Mouse (Mus musculus) lung, embryonic 15.5 days (tissue): Measurements from ENCODE around the gene Fryl. TPM values are rescaled to one million over a fixed set of nuclear protein-coding genes. Genes with fewer than 3 reads are reported as not detected.
"Not testable (repeated sequence)": the region's sequence is repeated elsewhere in the genome, so short reads cannot be mapped to it uniquely, and the experiment has no call there.

Experiments used
- ATAC-seq: fragments of 200-750 bp; cut with Nextera tagmentation; 2 replicates; pipeline ENCODE4 v1.8.0; 2017; ENCODE audit warnings: moderate number of reproducible peaks, borderline replicate concordance; ENCODE audit not compliant: low FRiP score, low TSS enrichment; ENCODE audit errors: extremely low read depth
- H3K27ac ChIP-seq: fragments of 300-500 bp; sonication (generic); 2 replicates; pipeline ENCODE4 v1.5.1; 2015; ENCODE audit warnings: moderate library complexity, mild to moderate bottlenecking, inconsistent platforms
- H3K27me3 ChIP-seq: fragments of 300-500 bp; sonication (generic); 2 replicates; pipeline ENCODE4 v1.6.1; 2015; ENCODE audit warnings: inconsistent platforms
- H3K36me3 ChIP-seq: fragments of 300-500 bp; sonication (generic); 2 replicates; pipeline ENCODE4 v1.6.1; 2015; ENCODE audit warnings: inconsistent platforms
- H3K4me1 ChIP-seq: fragments of 300-500 bp; sonication (generic); 2 replicates; pipeline ENCODE4 v1.6.1; 2015; ENCODE audit warnings: inconsistent platforms
- H3K4me2 ChIP-seq: fragments of 300-500 bp; sonication (generic); 2 replicates; pipeline ENCODE4 v1.6.1; 2015; ENCODE audit warnings: inconsistent platforms, mild to moderate bottlenecking, moderate library complexity
- H3K4me3 ChIP-seq: fragments of 300-500 bp; sonication (generic); 2 replicates; pipeline ENCODE4 v1.5.1; 2015; ENCODE audit warnings: mild to moderate bottlenecking, inconsistent platforms
- H3K9ac ChIP-seq: fragments of 300-500 bp; sonication (generic); 2 replicates; pipeline ENCODE4 v1.6.1; 2015; ENCODE audit warnings: inconsistent platforms
- H3K9me3 ChIP-seq: fragments of 300-500 bp; sonication (generic); 2 replicates; pipeline ENCODE4 v1.6.1; 2016; ENCODE audit warnings: inconsistent platforms
- WGBS: fragments of 180-500 bp; shearing (Covaris S2); methylation state at CpG from one replicate; pipeline ENCODE4 v1.1.7; 2015; 5-methylcytosine and 5-hydroxymethylcytosine counted together
- polyA plus RNA-seq: library from polyadenylated mRNA; unstranded; fragments of >200 nt; fragmentation: Nextera tagmentation; extraction: Ambion mirVana; gene quantifications from 2 replicates; pipeline ENCODE4 v1.2.1, GENCODE M21; 2015

Gene Fryl
- polyA plus RNA-seq, 1 experiment from 2014 or later, result 24.5 TPM

- not testable (repeated sequence) for H3K36me3 ChIP-seq, H3K27ac ChIP-seq, H3K9me3 ChIP-seq, H3K4me1 ChIP-seq, H3K9ac ChIP-seq
- 2% methylated on average over 43 of the region's 65 CpGs for WGBS
- H3K27me3 ChIP-seq, result peaks cover 21% of the 10 kb centered on the region
- H3K4me2 ChIP-seq, result peak overlapping the region; percentile 76
- ATAC-seq, result peak; percentile 78; the same call in 1 of the 2 replicates
- H3K4me3 ChIP-seq, result peak overlapping the region; percentile 37
These were observed 242.7 kb downstream of the Fryl start for GRCm38 (mm10) chr5:73013611-73014287.

GRCm38 (mm10) chr5:73012884-73013610, 243.4 kb downstream of the Fryl start:
- 16% methylated on average over 27 of the region's 27 CpGs for WGBS
- not testable (repeated sequence) for H3K36me3 ChIP-seq, H3K4me1 ChIP-seq, H3K9me3 ChIP-seq, H3K9ac ChIP-seq, H3K27ac ChIP-seq
- Histone ChIP-seq H3K4me3 (peak overlapping the region; percentile 37), H3K27me3 (peaks cover 28% of the 10 kb centered on the region), H3K4me2 (peak overlapping the region; percentile 76)
- peak; percentile 46 for ATAC-seq

GRCm38 (mm10) chr5:73011806-73012205, 244.6 kb downstream of the Fryl start:
- ATAC-seq, H3K36me3 ChIP-seq, H3K9ac ChIP-seq, H3K9me3 ChIP-seq, H3K4me3 ChIP-seq, H3K27ac ChIP-seq, H3K4me2 ChIP-seq: not testable (repeated sequence)
- Histone ChIP-seq H3K27me3 (peaks cover 40% of the 10 kb centered on the region), H3K4me1 (peaks cover 15% of the 10 kb centered on the region)
- 89% methylated on average over 16 of the region's 16 CpGs for WGBS

GRCm38 (mm10) chr5:73008230-73008629, 248.2 kb downstream of the Fryl start:
- H3K4me3 ChIP-seq, ATAC-seq, H3K9ac ChIP-seq, H3K4me2 ChIP-seq, H3K9me3 ChIP-seq, H3K36me3 ChIP-seq, H3K27ac ChIP-seq: not testable (repeated sequence)
- 37% methylated on average over 8 of the region's 8 CpGs for WGBS
- peaks cover 11% of the 10 kb centered on the region for H3K4me1 ChIP-seq
- H3K27me3 ChIP-seq, result peaks cover 48% of the 10 kb centered on the region

GRCm38 (mm10) chr5:73007582-73007959, 248.8 kb downstream of the Fryl start:
- Histone ChIP-seq H3K27me3 (peaks cover 43% of the 10 kb centered on the region), H3K4me3 (peak overlapping the region; percentile 39), H3K4me2 (peak overlapping the region; percentile 81), H3K4me1 (peaks cover 10% of the 10 kb centered on the region), H3K36me3 (no peaks in the 10 kb centered on the region), H3K27ac (no peak overlapping the region), H3K9me3 (no peaks in the 10 kb centered on the region), H3K9ac (no peak overlapping the region)
- no peak for ATAC-seq
- 41% methylated on average over 5 of the region's 5 CpGs for WGBS

- Histone ChIP-seq H3K36me3 (no peaks in the 10 kb centered on the region), H3K9ac (no peak within 1 kb of the TSS; the same call in 1 of the 2 replicates), H3K9me3 (no peaks in the 10 kb centered on the region), H3K27me3 (peaks cover 42% of the 10 kb centered on the region), H3K27ac (no peak within 1 kb of the TSS), H3K4me3 (peak within 1 kb of the TSS; percentile 39), H3K4me1 (peaks cover 10% of the 10 kb centered on the region), H3K4me2 (peak within 1 kb of the TSS; percentile 81)
- WGBS, result 6% methylated on average over 65 of the region's 65 CpGs
- ATAC-seq, result peak; percentile 81
These were observed 249.4 kb downstream of the Fryl start, which contains the start of gene Slc10a4 for GRCm38 (mm10) chr5:73006784-73007581. Gene Slc10a4, plus strand, starts transcription at chr5:73006883.

- 62% methylated on average over 5 of the region's 5 CpGs for WGBS
- H3K9ac ChIP-seq, result no peak overlapping the region
- H3K27me3 ChIP-seq, result peaks cover 42% of the 10 kb centered on the region
These were observed 252.4 kb downstream of the Fryl start for GRCm38 (mm10) chr5:73004046-73004445.

GRCm38 (mm10) chr5:72998546-72998945, 257.9 kb downstream of the Fryl start:
- not testable (repeated sequence) for H3K9ac ChIP-seq, H3K27me3 ChIP-seq, H3K9me3 ChIP-seq, H3K4me1 ChIP-seq, H3K4me3 ChIP-seq, H3K4me2 ChIP-seq, H3K36me3 ChIP-seq, ATAC-seq, H3K27ac ChIP-seq
- 74% methylated on average over 1 of the region's 1 CpGs for WGBS

More at GRCm38 (mm10) chr5:73004046-73004445, 252.4 kb downstream of the Fryl start:
- H3K4me3 ChIP-seq, result no peak overlapping the region
- no peak overlapping the region for H3K27ac ChIP-seq
- H3K36me3 ChIP-seq, result no peaks in the 10 kb centered on the region
- H3K4me2 ChIP-seq, result no peak overlapping the region
- no peak for ATAC-seq
- H3K9me3 ChIP-seq, result no peaks in the 10 kb centered on the region
- H3K4me1 ChIP-seq, result peaks cover 10% of the 10 kb centered on the region

GRCm38 (mm10) chr5:72995379-72995778, 261.0 kb downstream of the Fryl start:
- no peaks in the 10 kb centered on the region for H3K9me3 ChIP-seq
- WGBS, result 30% methylated on average over 10 of the region's 10 CpGs
- no peak overlapping the region for H3K27ac ChIP-seq
- H3K36me3 ChIP-seq, result no peaks in the 10 kb centered on the region
- H3K4me2 ChIP-seq, result no peak overlapping the region
- H3K4me1 ChIP-seq, result no peaks in the 10 kb centered on the region
- no peak for ATAC-seq
- H3K9ac ChIP-seq, result no peak overlapping the region
- H3K4me3 ChIP-seq, result no peak overlapping the region
- H3K27me3 ChIP-seq, result no peaks in the 10 kb centered on the region

GRCm38 (mm10) chr5:72994928-72995327, 261.5 kb downstream of the Fryl start:
- Histone ChIP-seq H3K27ac (no peak overlapping the region), H3K4me2 (no peak overlapping the region), H3K27me3 (no peaks in the 10 kb centered on the region), H3K4me1 (no peaks in the 10 kb centered on the region), H3K4me3 (no peak overlapping the region), H3K9ac (no peak overlapping the region), H3K36me3 (no peaks in the 10 kb centered on the region), H3K9me3 (no peaks in the 10 kb centered on the region)
- ATAC-seq, result no peak
- WGBS, result 64% methylated on average over 2 of the region's 2 CpGs

GRCm38 (mm10) chr5:72994424-72994823, 262.0 kb downstream of the Fryl start:
- Histone ChIP-seq H3K27ac (no peak overlapping the region), H3K9ac (no peak overlapping the region), H3K9me3 (no peaks in the 10 kb centered on the region), H3K4me1 (no peaks in the 10 kb centered on the region), H3K36me3 (no peaks in the 10 kb centered on the region), H3K4me2 (no peak overlapping the region), H3K4me3 (no peak overlapping the region), H3K27me3 (no peaks in the 10 kb centered on the region)
- no peak for ATAC-seq
- 68% methylated on average over 8 of the region's 8 CpGs for WGBS

GRCm38 (mm10) chr5:72992474-72992873, 263.9 kb downstream of the Fryl start:
- no peak overlapping the region for H3K9ac ChIP-seq
- no peak overlapping the region for H3K27ac ChIP-seq
- no peaks in the 10 kb centered on the region for H3K27me3 ChIP-seq
- no peak overlapping the region for H3K4me3 ChIP-seq
- ATAC-seq, result no peak
- 82% methylated on average over 1 of the region's 1 CpGs for WGBS
- no peak overlapping the region for H3K4me2 ChIP-seq
- H3K36me3 ChIP-seq, result no peaks in the 10 kb centered on the region
- H3K9me3 ChIP-seq, result no peaks in the 10 kb centered on the region
- no peaks in the 10 kb centered on the region for H3K4me1 ChIP-seq
